Mouse (Mus musculus): ENCODE results near the gene Ablim1.

GRCm38 (mm10) chr19:57298006-57298405 lies 16.7 kb downstream of the Ablim1 start:
- TF ChIP-seq CTCF (IDR thresholded peaks at IDR 0.05) (no peak), POLR2A (IDR thresholded peaks at IDR 0.05; ENCODE audit: insufficient read depth, low read depth, low read length) (no peak), EP300 (IDR thresholded peaks at IDR 0.05; ENCODE audit: insufficient read depth, low read depth, low read length) (no peak)

Data from heart, adult 2 months (tissue).